Mouse (Mus musculus): ENCODE measurements at regions not wholly inside any gene's neighbourhood (a gene's known extent, or its start where the extent isn't known, plus 50 kb on each side); places are given as distances from the start of the nearest gene placed in this dataset.

DNA sequence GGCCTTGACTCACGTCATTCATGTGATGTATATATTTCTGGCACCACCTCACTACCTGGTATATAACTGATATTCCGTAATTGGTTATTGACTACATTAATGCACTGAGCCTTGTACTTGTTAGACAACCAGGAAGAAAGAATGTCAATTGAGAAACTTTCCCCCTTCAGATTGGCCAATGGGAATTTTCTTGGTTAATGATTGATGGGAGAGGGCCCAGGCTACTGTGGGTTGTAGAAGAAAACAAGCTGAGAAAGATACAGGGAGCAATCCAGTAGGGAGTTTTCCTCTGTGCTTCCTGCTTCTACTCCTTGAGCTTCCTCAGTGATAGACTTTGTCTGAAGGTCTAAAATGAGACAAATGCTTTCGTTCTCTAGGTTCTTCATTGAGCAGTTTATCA lies 1866.1 kb upstream of the Lrrc6 start:
- DNase-seq (ENCODE audit: low spot score in 2 of 2): no peak

- peak; percentile 95 to 97 for DNase-seq (ENCODE audit: low spot score in 2 of 2)
Observed at GRCm38 (mm10) chr15:68363058-68363735, 1862.5 kb upstream of the Lrrc6 start.

DNA sequence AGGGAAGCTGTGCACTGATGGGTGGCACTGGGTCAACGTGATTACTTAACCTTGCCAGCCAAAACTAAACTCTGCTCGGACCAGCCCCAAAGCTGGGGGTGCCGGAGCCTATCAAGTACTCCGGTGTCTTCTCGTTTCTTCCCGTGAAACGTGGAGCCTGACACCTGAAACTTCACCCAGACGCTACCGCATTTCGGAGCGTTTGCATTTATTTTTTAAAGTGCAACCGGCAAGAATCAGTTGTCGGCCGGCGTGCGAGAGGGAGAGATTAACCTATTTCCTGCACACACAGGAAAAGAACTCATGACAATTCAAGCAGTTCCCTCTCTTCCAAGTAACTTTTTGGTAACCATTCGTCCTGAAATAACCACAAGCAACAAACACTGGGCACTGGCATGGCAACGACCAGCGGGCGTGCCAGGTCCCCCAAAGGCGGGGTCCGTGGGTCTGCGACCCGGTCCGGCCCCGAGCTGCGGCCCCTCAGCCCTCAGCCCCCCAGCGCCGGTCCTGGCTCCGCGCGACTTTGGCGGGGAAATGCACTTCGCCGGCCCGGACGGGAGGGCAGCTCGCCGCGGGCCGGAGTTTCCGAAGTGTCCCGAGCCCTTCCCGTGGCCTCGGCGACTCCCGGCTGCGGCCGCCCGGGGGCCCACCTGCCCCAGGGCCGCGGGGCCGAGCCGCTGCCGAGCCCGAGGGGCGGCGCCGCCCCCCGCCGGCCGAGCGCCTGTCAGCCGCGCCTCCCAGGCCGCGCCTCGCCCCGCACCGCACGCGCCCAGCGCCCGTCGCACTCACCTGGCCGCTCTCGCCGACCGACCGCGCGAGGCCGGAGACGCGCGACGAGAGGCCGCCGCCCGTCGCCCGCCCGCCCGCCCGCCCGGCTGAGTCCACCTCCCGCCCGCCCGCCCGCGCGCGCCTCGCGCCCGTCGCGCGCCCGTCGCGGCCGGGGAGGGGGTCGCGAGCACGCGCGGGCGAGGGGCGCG lies 1861.7 kb upstream of the Lrrc6 start:
- peak; percentile 32 to 79 for DNase-seq (ENCODE audit: low spot score in 2 of 2)

- DNase-seq (ENCODE audit: low spot score in 2 of 2): no peak
Observed at GRCm38 (mm10) chr15:68360956-68361908, 1860.5 kb upstream of the Lrrc6 start.

- no peak for DNase-seq (ENCODE audit: low spot score in 2 of 2)
Observed at GRCm38 (mm10) chr15:68359496-68359895, 1858.8 kb upstream of the Lrrc6 start.

GRCm38 (mm10) chr15:68355957-68356356 lies 1855.2 kb upstream of the Lrrc6 start:
- no peak for DNase-seq (ENCODE audit: low spot score in 2 of 2)

- no peak for DNase-seq (ENCODE audit: low spot score in 2 of 2)
Observed at GRCm38 (mm10) chr15:68344652-68345051, 1843.9 kb upstream of the Lrrc6 start.

DNA sequence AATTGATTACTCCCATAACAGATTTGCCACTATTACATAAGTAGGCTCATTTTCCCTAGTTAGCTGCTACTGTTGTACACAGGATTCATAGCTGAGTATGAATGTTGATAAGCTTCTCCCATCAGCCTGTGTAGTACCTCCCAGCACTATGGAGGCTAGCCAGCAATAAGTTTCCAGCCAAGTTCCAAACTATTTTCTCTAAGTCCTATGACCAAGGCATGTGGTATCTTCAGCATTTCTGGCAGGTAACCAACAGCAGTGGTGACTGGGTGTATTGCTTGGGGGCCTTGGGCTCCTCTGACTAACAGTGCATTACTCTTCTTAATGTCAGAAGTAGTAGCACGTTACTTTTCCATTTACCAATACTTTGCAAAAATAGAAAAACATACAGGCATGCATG lies 1841.8 kb upstream of the Lrrc6 start:
- DNase-seq (ENCODE audit: low spot score in 2 of 2): no peak

DNA sequence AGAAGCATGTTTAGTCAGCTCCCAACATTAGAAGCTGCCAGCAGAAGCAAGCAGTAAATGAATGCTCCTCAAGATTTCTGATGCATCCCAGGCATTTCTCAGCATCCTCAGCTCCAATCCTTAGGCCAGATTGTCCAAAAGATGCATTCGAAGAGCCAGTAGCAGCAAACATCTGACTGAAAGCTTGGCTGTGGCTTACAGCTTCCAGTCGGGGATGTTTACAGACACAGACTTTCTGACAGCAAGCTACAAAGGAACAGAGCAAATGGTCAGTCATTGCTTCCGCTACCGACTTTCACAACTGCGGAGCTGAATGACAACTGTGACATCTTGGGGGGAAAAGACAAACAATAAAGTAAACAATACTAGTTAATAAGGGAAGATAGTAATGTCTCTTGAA lies 1840.3 kb upstream of the Lrrc6 start:
- DNase-seq (ENCODE audit: low spot score in 2 of 2): no peak

DNA sequence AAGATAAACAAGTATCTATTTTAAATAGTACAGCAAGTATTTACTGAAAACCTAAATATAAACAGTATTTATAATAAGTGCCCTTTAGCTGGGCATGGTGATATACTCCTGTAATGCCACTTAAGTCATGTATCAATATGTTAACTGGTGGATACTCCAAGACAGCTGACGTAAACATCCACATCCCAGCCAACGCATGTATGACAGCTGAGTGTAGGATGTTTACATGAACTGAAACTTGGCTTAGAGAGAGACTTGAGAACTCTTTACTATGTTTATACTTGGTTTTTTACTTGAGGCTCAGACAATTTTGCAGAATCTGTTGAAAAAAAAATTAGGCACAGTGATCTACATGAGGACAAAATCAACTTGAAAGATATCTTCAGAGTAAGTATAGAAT lies 1836.6 kb upstream of the Lrrc6 start:
- DNase-seq (ENCODE audit: low spot score in 2 of 2): no peak

DNA sequence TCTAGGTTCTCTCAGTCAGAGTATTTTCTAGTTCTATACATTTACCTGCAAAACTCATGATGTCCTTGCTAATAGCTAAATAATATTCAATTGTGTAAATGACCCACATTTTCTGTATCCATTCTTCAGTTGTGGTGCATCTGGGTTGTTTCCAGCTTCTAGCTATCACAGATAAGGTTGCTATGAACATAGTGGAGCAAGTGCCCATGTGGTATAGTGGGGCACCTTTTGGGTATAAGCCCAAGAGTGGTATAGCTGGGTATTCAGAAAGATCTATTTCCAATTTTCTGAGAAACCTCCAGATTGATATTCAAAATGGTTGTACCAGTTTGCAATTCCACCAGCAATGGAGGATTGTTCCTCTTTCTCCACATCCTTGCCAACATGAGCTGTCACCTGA lies 1835.1 kb upstream of the Lrrc6 start:
- DNase-seq (ENCODE audit: low spot score in 2 of 2): no peak

DNA sequence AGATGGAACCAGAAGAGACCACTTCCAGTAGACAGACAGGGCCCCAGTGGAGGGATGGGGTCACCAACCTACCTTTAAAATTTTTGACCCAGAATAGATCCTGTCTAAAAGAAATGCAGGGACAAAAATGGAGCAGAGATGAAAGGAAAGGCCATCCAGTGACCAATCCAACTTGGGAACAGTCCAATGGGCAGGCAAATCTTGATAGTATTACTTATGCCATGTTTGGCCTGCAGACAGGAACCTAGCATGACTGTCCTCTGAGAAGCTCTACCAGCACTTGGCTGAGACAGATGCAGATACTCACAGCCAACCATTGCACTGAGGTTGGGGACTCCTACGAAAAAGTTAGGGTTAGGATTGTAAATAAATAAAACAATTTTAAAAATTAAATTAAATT lies 1815.4 kb upstream of the Lrrc6 start:
- no peak for DNase-seq (ENCODE audit: low spot score in 2 of 2)
